Comparison of ENCODE assay signal across 18 mouse cellular contexts in genomic region chr16:86210547-86210946, GRCm38 (mm10).
"Had no signal": no experiment of that assay in that cellular context is flagged by ENCODE, and none has a peak within 500 bp of the region (broad histone marks: within the 10 kb centered on the region; RNA-seq: fewer than 3 reads in every experiment).

No protein-coding gene starts in this region.

- H3K9ac ChIP-seq: lung, embryonic 15.5 days; midbrain, embryonic 13.5 days; midbrain, embryonic 15.5 days; neural tube, embryonic 13.5 days; neural tube, embryonic 15.5 days; stomach, embryonic 15.5 days had no signal

- ATAC-seq: lung, postnatal 0 days; midbrain, embryonic 13.5 days; midbrain, embryonic 15.5 days had no signal

- DNase-seq: lung, adult 2 months; lung, postnatal 14 days; lung, postnatal 36 days; right cerebral cortex, postnatal 14 days; thymus, adult 2 months; thymus, postnatal 25 days; thymus, postnatal 4 days had no signal

- H3K27ac ChIP-seq: lung, embryonic 15.5 days; macrophage; midbrain, embryonic 13.5 days; midbrain, embryonic 15.5 days; neural tube, embryonic 13.5 days; neural tube, embryonic 15.5 days; stomach, embryonic 15.5 days; stomach, postnatal 0 days had no signal

- H3K4me2 ChIP-seq: lung, embryonic 15.5 days; midbrain, embryonic 11.5 days; midbrain, embryonic 13.5 days; midbrain, embryonic 15.5 days; neural tube, embryonic 13.5 days; neural tube, embryonic 15.5 days; stomach, embryonic 15.5 days had no signal

- H3K4me1 ChIP-seq: lung, embryonic 15.5 days; megakaryocyte, embryonic 14.5 days; midbrain, embryonic 13.5 days; midbrain, embryonic 15.5 days; neural tube, embryonic 13.5 days; neural tube, embryonic 15.5 days; stomach, embryonic 15.5 days had no signal

- H3K4me3 ChIP-seq: lung, embryonic 15.5 days; megakaryocyte, embryonic 14.5 days; midbrain, embryonic 13.5 days; midbrain, embryonic 15.5 days; neural tube, embryonic 13.5 days; neural tube, embryonic 15.5 days; stomach, embryonic 15.5 days had no signal

- H3K27me3 ChIP-seq: lung, embryonic 15.5 days; megakaryocyte, embryonic 14.5 days; midbrain, embryonic 13.5 days; midbrain, embryonic 15.5 days; neural tube, embryonic 13.5 days; neural tube, embryonic 15.5 days; stomach, embryonic 15.5 days had no signal

- H3K9me3 ChIP-seq: lung, embryonic 15.5 days; megakaryocyte, embryonic 14.5 days; midbrain, embryonic 13.5 days; midbrain, embryonic 15.5 days; neural tube, embryonic 13.5 days; neural tube, embryonic 15.5 days; stomach, embryonic 15.5 days had no signal

- H3K36me3 ChIP-seq: lung, embryonic 15.5 days; midbrain, embryonic 13.5 days; midbrain, embryonic 15.5 days; neural tube, embryonic 13.5 days; neural tube, embryonic 15.5 days; stomach, embryonic 15.5 days had no signal
